Mouse (Mus musculus): ENCODE measurements around the gene Dnajb4. TPM values are rescaled to one million over a fixed set of nuclear protein-coding genes. Genes with fewer than 3 reads are reported as not detected.

Dnajb4 gene
- total and polyA plus RNA-seq, 3 experiments, result 10.7 to 14.6 TPM; not detected in 1

DNA sequence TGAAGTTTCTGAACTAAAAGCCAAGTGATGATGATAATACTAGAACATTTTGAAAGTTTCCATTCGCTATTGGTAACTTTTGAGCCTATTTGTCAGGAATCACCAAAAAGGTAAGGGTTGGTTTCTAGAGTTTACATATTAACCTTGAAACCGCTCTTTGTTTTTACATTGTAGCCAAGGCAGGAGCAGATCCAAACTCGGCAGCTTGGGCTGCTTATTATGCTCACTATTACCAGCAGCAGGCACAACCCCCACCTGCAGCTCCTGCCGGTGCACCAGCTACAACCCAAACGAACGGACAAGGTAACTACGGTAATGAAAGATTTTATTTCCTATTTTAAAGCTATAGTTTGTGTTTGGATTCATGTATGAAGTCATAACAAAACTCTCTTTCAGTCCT lies 15.8 kb upstream of the Dnajb4 start (continued):
- no peak for TF ChIP-seq BHLHE40 (IDR thresholded peaks at IDR 0.05; ENCODE audit: borderline replicate concordance, low read depth, low read length)
- no peak for TF ChIP-seq GATA1 (IDR thresholded peaks at IDR 0.05; ENCODE audit: low read depth, low read length)
- TF ChIP-seq CHD1 (IDR thresholded peaks at IDR 0.05; ENCODE audit: low read depth, low read length), result no peak
- TF ChIP-seq CHD2 (IDR thresholded peaks at IDR 0.05; ENCODE audit: low read length), result no peak
- no peak for TF ChIP-seq EP300 (IDR thresholded peaks at IDR 0.05; ENCODE audit: low read depth in 1 of 2, low read length in 2 of 2)

DNA sequence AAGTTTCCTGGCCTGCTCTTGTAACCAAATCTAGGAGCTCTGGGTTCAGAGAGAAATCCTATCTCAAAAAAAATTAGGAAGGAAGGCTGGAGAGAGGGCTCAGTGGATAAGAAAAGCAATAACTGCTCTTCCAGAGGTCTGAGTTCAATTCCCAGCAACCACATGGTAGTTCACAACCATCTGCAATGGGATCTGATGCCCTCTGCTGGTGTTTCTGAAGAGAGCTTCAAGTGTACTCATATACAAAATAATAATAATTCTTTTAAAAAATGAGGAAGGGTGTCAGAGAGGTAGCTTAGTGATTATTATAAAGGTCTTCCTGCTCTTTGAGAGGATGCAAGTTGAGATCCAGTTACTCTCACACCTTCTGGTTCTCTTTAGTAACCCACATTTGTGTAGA lies 14.8 kb upstream of the Dnajb4 start:
- Histone ChIP-seq H3K4me3 (ENCODE audit: control insufficient read depth in 1 of 2, insufficient read depth in 1 of 2, low read depth in 2 of 2, low read length in 2 of 2) (no peak overlapping the region), H3K27me3 (ENCODE audit: control insufficient read depth in 1 of 2, insufficient read depth in 2 of 2, low read length in 2 of 2) (no peaks in the 10 kb centered on the region), H3K4me1 (ENCODE audit: control insufficient read depth in 1 of 2, insufficient read depth in 2 of 2, low read length in 2 of 2) (peaks cover 2 to 9% of the 10 kb centered on the region in 2 experiments; a peak in 2 of 4 replicates), H3K9me3 (replicated peaks; ENCODE audit: insufficient read depth, low read length) (no peaks in the 10 kb centered on the region), H3K36me3 (ENCODE audit: control insufficient read depth in 1 of 2, insufficient read depth in 2 of 2, low read length in 2 of 2) (peaks cover 50 to 82% of the 10 kb centered on the region in 2 experiments), H3K79me2 (ENCODE audit: control insufficient read depth, insufficient read depth, low read length, poor library complexity) (peaks cover 7% of the 10 kb centered on the region; the same call in 1 of the 2 replicates), H3K9ac (ENCODE audit: control insufficient read depth, low read depth, low read length, poor library complexity, severe bottlenecking) (no peak overlapping the region), H3K27ac (ENCODE audit: control insufficient read depth, low read depth, low read length) (no peak overlapping the region)
- DNase-seq (ENCODE audit: low read depth, low spot score), result peak; percentile 57
- no peak for TF ChIP-seq BHLHE40 (IDR thresholded peaks at IDR 0.05; ENCODE audit: borderline replicate concordance, low read depth, low read length)
- no peak for TF ChIP-seq E2F4 (IDR thresholded peaks at IDR 0.05; ENCODE audit: borderline replicate concordance, low read depth, low read length)
- TF ChIP-seq TBP (IDR thresholded peaks at IDR 0.05; ENCODE audit: low read depth, low read length), result no peak
- TF ChIP-seq MYC (IDR thresholded peaks at IDR 0.05; ENCODE audit: low read depth, low read length), result peak; percentile 55; the same call in 1 of the 2 replicates
- TF ChIP-seq KAT2A (conservative IDR thresholded peaks at IDR 0.05; ENCODE audit: low read depth, low read length), result no peak
- peak; percentile 39 for TF ChIP-seq SMC3 (IDR thresholded peaks at IDR 0.05; ENCODE audit: low read depth, low read length)
- peak in 2 of 3 experiments; percentile 26 to 46; a peak in 4 of 6 replicates for TF ChIP-seq CTCF (IDR thresholded peaks at IDR 0.05 in 2 of 3, conservative IDR thresholded peaks at IDR 0.05 in 1 of 3; ENCODE audit: control insufficient read depth in 1 of 3, insufficient read depth in 1 of 3, low read depth in 2 of 3, low read length in 3 of 3, poor library complexity in 1 of 3, severe bottlenecking in 1 of 3)
- TF ChIP-seq MAZ (IDR thresholded peaks at IDR 0.05; ENCODE audit: low read depth, low read length), result no peak
- TF ChIP-seq NRF1 (IDR thresholded peaks at IDR 0.05; ENCODE audit: insufficient read depth, low read depth, low read length, poor library complexity, severe bottlenecking), result no peak

DNA sequence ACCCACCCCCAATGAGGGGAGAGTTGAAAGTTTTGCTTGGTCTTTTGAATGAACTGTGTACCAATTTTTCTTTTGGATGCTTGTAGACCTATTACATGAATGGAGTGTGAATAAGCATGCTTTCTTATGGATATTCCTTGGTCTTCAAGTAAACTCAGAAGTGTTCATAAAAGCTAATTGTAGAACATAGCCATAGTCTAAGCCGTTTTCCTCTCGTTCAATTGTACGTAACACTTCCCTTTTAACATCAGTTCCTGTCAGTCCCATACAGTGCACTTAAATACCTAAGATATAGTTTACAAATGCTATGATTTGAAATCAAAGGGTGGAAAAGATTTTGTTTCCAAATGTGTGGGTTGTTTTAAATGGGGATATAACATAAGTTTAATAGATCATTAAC lies 3.3 kb upstream of the Dnajb4 start:
- DNase-seq (ENCODE audit: low read depth, low spot score), result peak; percentile 59
- no peak for TF ChIP-seq MAFK (IDR thresholded peaks at IDR 0.05; ENCODE audit: borderline replicate concordance, low read depth, low read length)
- TF ChIP-seq ELF1 (IDR thresholded peaks at IDR 0.05; ENCODE audit: low read depth, low read length), result no peak
- TF ChIP-seq SIN3A (IDR thresholded peaks at IDR 0.05; ENCODE audit: low read length), result peak; percentile 37
- peak; percentile 44; the same call in 1 of the 2 replicates for TF ChIP-seq RCOR1 (IDR thresholded peaks at IDR 0.05; ENCODE audit: low read depth, low read length)
- 0 out of 2 replicates have a peak, but pooled peaks have one; percentile 3 for TF ChIP-seq MXI1 (IDR thresholded peaks at IDR 0.05; ENCODE audit: low read depth, low read length)
- Histone ChIP-seq H3K36me3 (ENCODE audit: control insufficient read depth in 1 of 2, insufficient read depth in 2 of 2, low read length in 2 of 2) (peaks cover 38 to 51% of the 10 kb centered on the region in 2 experiments), H3K4me1 (ENCODE audit: control insufficient read depth in 1 of 2, insufficient read depth in 2 of 2, low read length in 2 of 2) (peaks cover 6 to 11% of the 10 kb centered on the region in 2 experiments), H3K4me3 (ENCODE audit: control insufficient read depth in 1 of 2, insufficient read depth in 1 of 2, low read depth in 2 of 2, low read length in 2 of 2) (peak overlapping the region; percentile 31 to 96; a peak in 2 of 4 replicates), H3K9me3 (replicated peaks; ENCODE audit: insufficient read depth, low read length) (no peaks in the 10 kb centered on the region), H3K9ac (ENCODE audit: control insufficient read depth, low read depth, low read length, poor library complexity, severe bottlenecking) (peak overlapping the region; percentile 45), H3K79me2 (ENCODE audit: control insufficient read depth, insufficient read depth, low read length, poor library complexity) (peaks cover 67% of the 10 kb centered on the region), H3K27me3 (ENCODE audit: control insufficient read depth in 1 of 2, insufficient read depth in 2 of 2, low read length in 2 of 2) (no peaks in the 10 kb centered on the region), H3K27ac (ENCODE audit: control insufficient read depth, low read depth, low read length) (no peak overlapping the region)
